Mouse (Mus musculus) cerebellum, adult 11-12 months (tissue): ENCODE results near the gene H6pd.

ENCODE experiments used
- DNase-seq: peaks from one replicate; pipeline ENCODE4 v3.0.0; 2022

H6pd gene

GRCm38 (mm10) chr4:149971393-149971792 lies 37.4 kb downstream of the H6pd start:
- no peak for DNase-seq

- no peak for DNase-seq
Measured at GRCm38 (mm10) chr4:149968526-149968925, 40.3 kb downstream of the H6pd start.

- no peak for DNase-seq
Measured at GRCm38 (mm10) chr4:149966963-149967362, 41.9 kb downstream of the H6pd start.

GRCm38 (mm10) chr4:149966252-149966651 lies 42.6 kb downstream of the H6pd start:
- peak; percentile 60 for DNase-seq

GRCm38 (mm10) chr4:149965672-149966071 lies 43.2 kb downstream of the H6pd start:
- no peak for DNase-seq

- DNase-seq, result no peak
Measured at GRCm38 (mm10) chr4:149965242-149965641, 43.6 kb downstream of the H6pd start.

GRCm38 (mm10) chr4:149964770-149965169 lies 44.1 kb downstream of the H6pd start:
- no peak for DNase-seq

- DNase-seq, result no peak
Measured at GRCm38 (mm10) chr4:149964285-149964684, 44.5 kb downstream of the H6pd start.

GRCm38 (mm10) chr4:149960391-149960790 lies 48.4 kb downstream of the H6pd start:
- DNase-seq, result no peak

GRCm38 (mm10) chr4:149959816-149960215 lies 49.0 kb downstream of the H6pd start:
- DNase-seq, result no peak

GRCm38 (mm10) chr4:149958566-149958965 lies 50.3 kb downstream of the H6pd start:
- DNase-seq, result peak; percentile 61

GRCm38 (mm10) chr4:149956048-149956447 lies 52.8 kb downstream of the H6pd start:
- DNase-seq, result no peak

GRCm38 (mm10) chr4:149955631-149956030 lies 53.2 kb downstream of the H6pd start:
- DNase-seq, result no peak

- DNase-seq, result peak; percentile 91
Measured at GRCm38 (mm10) chr4:149954893-149955439, 53.9 kb downstream of the H6pd start, which contains the start of gene Spsb1. Spsb1 (minus strand) TSS chr4:149955043.

- DNase-seq, result no peak
Measured at GRCm38 (mm10) chr4:149953621-149954481, 55.0 kb downstream of the H6pd start.

- peak; percentile 42 for DNase-seq
Measured at GRCm38 (mm10) chr4:149952201-149952600, 56.6 kb downstream of the H6pd start.

GRCm38 (mm10) chr4:149951201-149951600 lies 57.6 kb downstream of the H6pd start:
- DNase-seq, result no peak

- DNase-seq, result no peak
Measured at GRCm38 (mm10) chr4:149949691-149950090, 59.1 kb downstream of the H6pd start.

GRCm38 (mm10) chr4:149948119-149948518 lies 60.7 kb downstream of the H6pd start:
- DNase-seq, result no peak

GRCm38 (mm10) chr4:149947396-149947795 lies 61.4 kb downstream of the H6pd start:
- no peak for DNase-seq

GRCm38 (mm10) chr4:149945194-149945593 lies 63.6 kb downstream of the H6pd start:
- no peak for DNase-seq

- DNase-seq, result no peak
Measured at GRCm38 (mm10) chr4:149944214-149944613, 64.6 kb downstream of the H6pd start.

GRCm38 (mm10) chr4:149942831-149943741 lies 65.7 kb downstream of the H6pd start:
- DNase-seq, result peak; percentile 44
